Mouse (Mus musculus): ENCODE data around the gene 2210408I21Rik. TPM values are rescaled to one million over a fixed set of nuclear protein-coding genes. Genes with fewer than 3 reads are reported as not detected.
"Not testable (repeated sequence)": the region's sequence is repeated elsewhere in the genome, so short reads cannot be mapped to it uniquely, and the experiment has no call there.

The 2210408I21Rik gene
- polyA plus RNA-seq (2016; fragmentation: Nextera tagmentation; extraction: Ambion mirVana) = 10.6 and 10.8 TPM in 2 replicates

DNA sequence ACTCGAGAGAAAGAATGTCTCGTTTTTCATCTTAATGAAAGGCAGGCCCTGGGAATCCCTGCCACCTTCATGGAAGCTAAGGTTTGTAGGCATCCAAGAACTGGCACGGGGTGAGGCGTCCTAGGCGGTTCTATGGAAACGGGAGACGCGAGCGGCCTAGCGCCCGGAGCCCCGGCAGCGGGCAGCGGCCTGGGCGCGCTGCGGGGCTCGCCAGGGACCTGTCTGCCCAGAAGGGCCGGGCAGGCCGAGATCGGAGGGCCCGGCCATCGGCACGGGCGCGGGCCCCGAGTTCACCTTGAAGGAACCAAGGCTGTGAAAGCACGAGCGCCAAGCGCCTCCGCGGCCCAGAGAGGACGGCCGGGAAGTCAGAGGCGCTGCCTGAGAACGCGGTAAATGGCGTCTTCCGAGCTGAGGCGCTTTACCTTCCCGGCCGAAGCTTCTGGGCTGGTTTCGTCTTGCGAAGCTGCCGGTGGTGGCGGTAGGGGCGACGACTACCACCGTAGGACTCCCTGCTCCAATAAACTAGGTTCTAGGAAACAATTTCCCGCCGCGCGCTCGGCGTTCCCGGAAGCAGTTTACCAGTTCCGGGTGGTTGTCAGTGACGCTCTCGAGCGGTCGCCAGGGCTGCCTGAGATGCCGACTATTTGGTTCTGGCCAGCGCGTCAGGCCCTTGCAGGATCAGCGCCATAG lies at the start of gene 2210408I21Rik, which contains the start of gene Slf1:
Gene 2210408I21Rik, plus strand, starts transcription at position 610 of the 690 bp plus-strand sequence.
Gene Slf1, minus strand, starts transcription at position 543 of the 690 bp plus-strand sequence.
- Histone ChIP-seq H3K4me1 (peaks cover 10% of the 10 kb centered on the region), H3K9ac (peak within 1 kb of the TSS; percentile 93), H3K36me3 (no peaks in the 10 kb centered on the region), H3K27me3 (no peaks in the 10 kb centered on the region), H3K4me3 (peak within 1 kb of the TSS; percentile 91), H3K9me3 (no peaks in the 10 kb centered on the region), H3K4me2 (replicated peaks) (peak within 1 kb of the TSS; percentile 61), H3K27ac (peak within 1 kb of the TSS; percentile 96)
- ATAC-seq (ENCODE audit: insufficient number of reproducible peaks, insufficient read depth, low FRiP score, low TSS enrichment) = peak; percentile 95
- under 1% methylated on average over 65 of the region's 65 CpGs for WGBS

DNA sequence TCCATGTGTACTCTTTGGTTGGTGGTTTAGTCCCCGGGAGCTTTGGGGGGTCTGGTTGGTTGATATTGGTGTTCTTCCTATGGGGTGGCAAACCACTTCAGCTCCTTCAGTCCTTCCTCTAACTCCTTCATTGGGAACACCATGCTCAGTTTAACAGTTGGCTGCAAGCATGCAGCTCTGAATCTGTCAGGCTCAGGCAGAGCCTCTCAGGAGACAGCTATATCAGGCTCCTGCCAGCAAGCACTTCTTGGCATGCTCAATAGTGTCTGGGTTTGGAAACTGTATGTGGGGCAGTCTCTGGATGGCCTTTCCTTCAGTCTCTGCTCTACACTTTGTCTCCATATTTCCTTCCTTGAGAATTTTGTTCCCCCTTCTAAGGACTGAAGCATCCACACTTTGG lies 42.5 kb upstream of the 2210408I21Rik start:
- ATAC-seq (ENCODE audit: insufficient number of reproducible peaks, insufficient read depth, low FRiP score, low TSS enrichment); H3K9ac ChIP-seq; H3K36me3 ChIP-seq; H3K4me2 ChIP-seq (replicated peaks); H3K27me3 ChIP-seq; H3K9me3 ChIP-seq; H3K4me3 ChIP-seq; H3K27ac ChIP-seq; H3K4me1 ChIP-seq: not testable (repeated sequence)
- WGBS = 100% methylated on average over 1 of the region's 1 CpGs

DNA sequence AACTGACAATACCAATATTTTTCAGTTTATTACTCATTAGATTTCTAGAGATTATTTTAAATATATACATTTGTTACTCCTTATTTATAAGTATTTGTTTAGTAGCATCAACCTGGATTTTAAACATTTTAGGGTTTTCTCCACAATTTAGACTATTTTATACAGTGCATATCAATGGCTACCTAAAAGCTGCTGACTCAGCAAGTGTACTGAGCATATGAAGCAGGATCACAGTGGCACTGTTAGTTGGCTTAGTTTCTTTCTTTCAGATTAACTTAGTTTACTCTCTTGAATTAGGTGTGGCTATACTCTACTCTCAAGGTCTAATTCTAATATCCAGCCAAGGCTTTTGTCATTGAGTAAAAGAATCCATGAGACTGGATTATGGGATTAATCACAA lies 27.6 kb upstream of the 2210408I21Rik start:
- no peak overlapping the region for H3K9ac ChIP-seq
- no peak overlapping the region for H3K4me3 ChIP-seq
- H3K9me3 ChIP-seq = no peaks in the 10 kb centered on the region
- peaks cover 7% of the 10 kb centered on the region for H3K36me3 ChIP-seq
- H3K4me2 ChIP-seq (replicated peaks) = no peak overlapping the region
- H3K4me1 ChIP-seq = no peaks in the 10 kb centered on the region
- ATAC-seq (ENCODE audit: insufficient number of reproducible peaks, insufficient read depth, low FRiP score, low TSS enrichment) = no peak
- H3K27me3 ChIP-seq = no peaks in the 10 kb centered on the region
- no peak overlapping the region for H3K27ac ChIP-seq

DNA sequence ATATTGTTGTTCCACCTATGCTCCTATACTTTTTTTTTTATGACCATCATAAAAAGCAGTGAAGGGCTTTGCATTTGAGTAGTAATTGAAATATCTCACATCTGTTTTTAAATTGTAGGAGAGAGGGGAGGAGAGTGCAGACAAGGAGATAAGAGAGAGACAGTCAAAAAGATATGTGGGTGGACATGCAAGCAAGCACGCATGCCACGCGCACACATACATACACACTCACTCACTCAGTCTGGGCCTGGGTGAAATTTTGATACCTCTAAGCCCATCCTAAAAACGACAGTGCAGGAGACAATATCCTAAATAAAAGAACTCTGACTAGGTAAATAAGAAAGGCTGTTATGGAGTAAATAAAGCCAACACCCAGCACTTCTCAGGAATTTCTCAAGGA lies 16.6 kb upstream of the 2210408I21Rik start:
- H3K9me3 ChIP-seq = no peaks in the 10 kb centered on the region
- H3K4me2 ChIP-seq (replicated peaks) = no peak overlapping the region
- H3K4me3 ChIP-seq = no peak overlapping the region
- no peaks in the 10 kb centered on the region for H3K27me3 ChIP-seq
- H3K9ac ChIP-seq = no peak overlapping the region
- no peaks in the 10 kb centered on the region for H3K36me3 ChIP-seq
- 95% methylated on average over 4 of the region's 4 CpGs for WGBS
- H3K27ac ChIP-seq = no peak overlapping the region
- ATAC-seq (ENCODE audit: insufficient number of reproducible peaks, insufficient read depth, low FRiP score, low TSS enrichment) = no peak
- H3K4me1 ChIP-seq = no peaks in the 10 kb centered on the region

DNA sequence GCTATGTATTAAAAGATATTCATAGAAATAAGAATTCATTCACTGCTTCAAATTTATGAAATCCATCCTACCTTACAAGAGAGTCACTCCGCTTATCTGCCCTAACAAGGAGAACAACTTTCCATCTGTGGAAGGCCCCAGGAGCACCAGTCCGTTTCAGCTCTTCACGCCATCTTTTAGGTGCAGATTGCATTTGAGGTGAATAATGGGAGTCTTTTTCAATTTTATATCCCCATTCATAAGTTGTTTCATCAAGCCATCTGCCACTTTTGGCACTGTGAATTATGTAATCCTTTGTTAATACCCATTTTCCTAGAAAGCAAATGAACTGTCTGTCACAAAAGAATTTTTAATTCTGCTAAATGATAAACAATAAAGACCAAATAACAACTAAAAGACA lies 10.2 kb upstream of the 2210408I21Rik start:
- H3K36me3 ChIP-seq = 0 out of 2 replicates have a peak, but pooled peaks cover 5% of the 10 kb centered on the region
- 96% methylated on average over 3 of the region's 3 CpGs for WGBS
- H3K27ac ChIP-seq = no peak overlapping the region
- H3K4me2 ChIP-seq (replicated peaks) = no peak overlapping the region
- ATAC-seq (ENCODE audit: insufficient number of reproducible peaks, insufficient read depth, low FRiP score, low TSS enrichment) = no peak
- H3K27me3 ChIP-seq = no peaks in the 10 kb centered on the region
- no peak overlapping the region for H3K9ac ChIP-seq
- H3K4me3 ChIP-seq = no peak overlapping the region
- H3K4me1 ChIP-seq = no peaks in the 10 kb centered on the region
- no peaks in the 10 kb centered on the region for H3K9me3 ChIP-seq

DNA sequence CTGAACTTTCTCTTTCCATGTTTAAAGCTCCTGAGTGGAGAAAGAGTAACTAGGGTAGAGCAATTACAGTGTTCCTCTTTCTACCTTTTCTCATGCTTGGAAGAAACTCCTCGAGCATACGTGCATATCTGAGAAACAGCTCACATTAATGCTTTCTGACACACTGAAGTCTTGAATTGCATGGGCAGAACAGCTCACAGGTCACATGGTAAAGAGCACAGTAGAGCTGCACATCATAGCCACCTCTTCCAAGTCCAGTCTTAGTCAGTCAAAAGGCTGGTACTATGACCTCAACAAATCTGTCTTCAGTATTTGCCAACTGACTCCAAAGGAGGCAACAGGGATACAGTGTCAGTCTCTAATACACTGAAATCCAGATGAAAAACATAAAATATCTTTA lies 7.1 kb upstream of the 2210408I21Rik start:
- H3K4me1 ChIP-seq = no peaks in the 10 kb centered on the region
- no peak overlapping the region for H3K4me3 ChIP-seq
- no peak for ATAC-seq (ENCODE audit: insufficient number of reproducible peaks, insufficient read depth, low FRiP score, low TSS enrichment)
- WGBS = 78% methylated on average over 2 of the region's 2 CpGs
- 0 out of 2 replicates have a peak, but pooled peaks cover 5% of the 10 kb centered on the region for H3K36me3 ChIP-seq
- H3K27me3 ChIP-seq = no peaks in the 10 kb centered on the region
- H3K9me3 ChIP-seq = no peaks in the 10 kb centered on the region
- H3K27ac ChIP-seq = no peak overlapping the region
- no peak overlapping the region for H3K4me2 ChIP-seq (replicated peaks)
- no peak overlapping the region for H3K9ac ChIP-seq

DNA sequence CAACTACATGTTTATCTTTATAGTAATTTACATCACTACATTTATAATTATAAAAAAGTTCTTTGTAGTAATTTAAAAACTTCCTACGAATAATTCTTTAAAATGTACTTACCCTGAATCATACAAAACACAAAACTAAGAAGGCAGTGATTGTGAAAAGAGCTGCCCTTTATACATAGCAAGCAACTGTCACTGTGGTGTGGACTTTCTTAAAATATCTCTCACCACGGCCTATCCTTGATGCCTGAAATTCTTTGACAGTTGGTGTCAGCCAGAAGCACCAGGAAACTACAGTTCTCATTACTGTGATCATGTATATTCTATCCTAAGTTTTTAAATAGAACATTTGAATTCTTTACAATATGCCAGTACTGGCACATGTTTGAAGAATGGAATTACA lies 4.2 kb upstream of the 2210408I21Rik start:
- no peak overlapping the region for H3K4me2 ChIP-seq (replicated peaks)
- 82% methylated on average over 2 of the region's 2 CpGs for WGBS
- no peaks in the 10 kb centered on the region for H3K27me3 ChIP-seq
- no peak overlapping the region for H3K27ac ChIP-seq
- H3K36me3 ChIP-seq = no peaks in the 10 kb centered on the region
- peaks cover 2% of the 10 kb centered on the region; the same call in 1 of the 2 replicates for H3K4me1 ChIP-seq
- no peak overlapping the region for H3K9ac ChIP-seq
- H3K9me3 ChIP-seq = no peaks in the 10 kb centered on the region
- ATAC-seq (ENCODE audit: insufficient number of reproducible peaks, insufficient read depth, low FRiP score, low TSS enrichment) = no peak
- H3K4me3 ChIP-seq = no peak overlapping the region

DNA sequence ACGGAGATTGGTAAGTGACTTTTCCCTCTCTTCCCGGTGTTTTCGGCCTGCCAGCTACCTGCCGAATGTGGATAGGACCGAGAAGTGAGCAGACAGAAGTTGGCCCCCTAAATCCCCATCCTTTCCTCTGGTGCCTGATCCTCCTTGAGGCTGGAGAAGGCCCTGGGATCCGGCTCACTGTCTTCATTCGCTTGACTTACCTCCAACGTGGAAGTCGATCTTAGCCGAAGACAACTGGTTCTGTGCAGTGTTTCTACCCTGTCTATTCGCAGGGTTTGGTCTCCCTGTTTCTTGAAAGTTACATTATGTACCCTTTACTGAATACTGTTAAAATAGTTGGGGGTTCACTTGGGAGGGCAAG lies 261 bp downstream of the 2210408I21Rik start:
- ATAC-seq (ENCODE audit: insufficient number of reproducible peaks, insufficient read depth, low FRiP score, low TSS enrichment) = peak; percentile 59
- under 1% methylated on average over 11 of the region's 11 CpGs for WGBS
- H3K27ac ChIP-seq = peak overlapping the region; percentile 96
- H3K4me1 ChIP-seq = peaks cover 10% of the 10 kb centered on the region
- no peaks in the 10 kb centered on the region for H3K36me3 ChIP-seq
- peak overlapping the region; percentile 91 for H3K4me3 ChIP-seq
- H3K9me3 ChIP-seq = no peaks in the 10 kb centered on the region
- no peaks in the 10 kb centered on the region for H3K27me3 ChIP-seq
- peak overlapping the region; percentile 93 for H3K9ac ChIP-seq
- peak overlapping the region; percentile 61 for H3K4me2 ChIP-seq (replicated peaks)

DNA sequence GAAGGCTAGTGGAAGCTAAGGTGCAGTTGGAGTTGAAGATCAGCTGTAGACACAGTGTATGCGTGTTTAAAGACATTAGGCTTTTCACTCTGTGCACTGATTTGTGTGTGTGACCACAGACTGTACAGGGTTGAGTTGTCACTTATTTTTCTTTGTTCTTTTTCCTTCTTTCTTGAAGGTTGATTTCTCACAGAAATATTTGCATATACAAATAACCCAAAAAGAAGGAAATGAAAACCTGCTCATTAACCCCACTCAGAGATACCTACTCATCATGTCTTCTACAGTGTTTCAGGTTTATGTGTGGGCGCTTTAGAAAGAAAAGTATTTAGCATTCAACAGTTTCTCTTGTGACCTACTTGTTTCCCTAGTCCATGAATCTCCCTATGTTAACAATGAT lies 5.5 kb downstream of the 2210408I21Rik start:
- Histone ChIP-seq H3K36me3 (no peaks in the 10 kb centered on the region), H3K4me2 (replicated peaks) (no peak overlapping the region), H3K27ac (no peak overlapping the region), H3K9me3 (no peaks in the 10 kb centered on the region), H3K4me1 (peaks cover 10% of the 10 kb centered on the region), H3K27me3 (no peaks in the 10 kb centered on the region), H3K4me3 (no peak overlapping the region), H3K9ac (no peak overlapping the region)
- ATAC-seq (ENCODE audit: insufficient number of reproducible peaks, insufficient read depth, low FRiP score, low TSS enrichment) = no peak
- 91% methylated on average over 2 of the region's 2 CpGs for WGBS

DNA sequence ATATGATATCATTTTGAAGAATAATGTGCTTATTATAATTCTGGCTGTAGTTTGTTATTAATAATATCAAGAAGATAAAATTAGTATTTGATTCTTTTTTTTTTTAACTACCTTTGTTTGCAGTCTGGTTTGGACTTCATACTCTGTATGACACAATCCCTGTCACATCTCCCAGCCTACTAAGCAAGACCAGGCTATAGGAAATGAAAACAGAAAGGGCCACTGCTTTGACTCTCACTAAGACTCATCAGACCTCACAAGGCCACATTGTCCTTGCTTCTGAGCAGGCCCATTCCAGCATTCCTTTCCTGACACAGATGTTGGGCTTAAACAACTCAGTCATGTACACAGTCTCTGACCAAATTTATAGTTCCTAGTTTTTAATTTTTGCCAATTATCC lies 42.6 kb downstream of the 2210408I21Rik start:
- Histone ChIP-seq H3K4me2 (replicated peaks) (no peak overlapping the region), H3K36me3 (no peaks in the 10 kb centered on the region), H3K9ac (no peak overlapping the region), H3K4me3 (no peak overlapping the region), H3K4me1 (no peaks in the 10 kb centered on the region), H3K27me3 (no peaks in the 10 kb centered on the region), H3K27ac (no peak overlapping the region), H3K9me3 (no peaks in the 10 kb centered on the region)
- ATAC-seq (ENCODE audit: insufficient number of reproducible peaks, insufficient read depth, low FRiP score, low TSS enrichment) = no peak

DNA sequence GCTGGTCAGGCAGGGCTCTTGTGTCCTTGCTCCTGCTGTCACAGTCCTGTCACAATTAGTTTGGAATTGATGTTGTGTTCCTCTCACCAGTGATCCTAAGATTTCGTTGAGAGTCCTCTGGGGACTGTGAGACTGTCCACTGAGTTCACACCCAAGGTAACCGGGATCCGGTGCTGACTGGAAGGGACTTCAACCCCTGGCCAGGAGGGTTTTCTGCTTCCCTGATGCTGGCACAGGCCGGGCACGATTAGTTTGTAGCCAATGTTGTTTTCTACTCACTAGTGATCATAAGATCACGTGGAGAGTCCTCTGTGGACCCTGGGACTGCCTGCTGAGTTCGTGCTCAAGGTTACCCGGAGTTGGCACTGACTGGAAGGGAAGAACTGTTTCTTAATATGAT lies 55.3 kb downstream of the 2210408I21Rik start:
- no peaks in the 10 kb centered on the region for H3K36me3 ChIP-seq
- H3K9me3 ChIP-seq = no peaks in the 10 kb centered on the region
- H3K27ac ChIP-seq = no peak overlapping the region
- H3K4me2 ChIP-seq (replicated peaks) = no peak overlapping the region
- ATAC-seq (ENCODE audit: insufficient number of reproducible peaks, insufficient read depth, low FRiP score, low TSS enrichment) = no peak
- H3K4me3 ChIP-seq = no peak overlapping the region
- no peak overlapping the region for H3K9ac ChIP-seq
- WGBS = 90% methylated on average over 8 of the region's 8 CpGs
- no peaks in the 10 kb centered on the region for H3K27me3 ChIP-seq
- no peaks in the 10 kb centered on the region for H3K4me1 ChIP-seq

DNA sequence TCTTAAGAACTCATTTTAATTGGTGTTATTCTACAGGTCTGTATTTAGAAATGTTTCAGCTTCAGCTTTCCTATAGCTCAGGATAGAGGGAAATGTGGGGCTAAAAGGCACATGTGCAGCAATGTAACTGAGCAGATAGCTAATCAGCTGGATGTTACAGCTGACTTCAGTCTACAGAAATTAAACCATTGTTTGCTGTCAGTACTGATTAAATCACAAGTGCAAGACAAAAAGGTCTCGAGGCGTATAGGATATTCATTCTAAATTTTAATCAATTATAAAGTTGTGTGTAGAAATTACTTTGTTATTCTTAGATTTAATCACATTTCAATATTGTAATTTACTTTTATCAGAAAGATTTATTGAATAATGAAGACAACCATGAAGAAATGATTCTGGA lies 56.9 kb downstream of the 2210408I21Rik start:
- H3K4me3 ChIP-seq = no peak overlapping the region
- no peaks in the 10 kb centered on the region for H3K9me3 ChIP-seq
- H3K27ac ChIP-seq = no peak overlapping the region
- no peak overlapping the region for H3K4me2 ChIP-seq (replicated peaks)
- 69% methylated on average over 2 of the region's 2 CpGs for WGBS
- ATAC-seq (ENCODE audit: insufficient number of reproducible peaks, insufficient read depth, low FRiP score, low TSS enrichment) = no peak
- no peaks in the 10 kb centered on the region for H3K4me1 ChIP-seq
- no peaks in the 10 kb centered on the region for H3K36me3 ChIP-seq
- H3K9ac ChIP-seq = no peak overlapping the region
- H3K27me3 ChIP-seq = no peaks in the 10 kb centered on the region
